Mouse (Mus musculus) kidney, adult 2 months (tissue): Measurements from ENCODE around the gene Trem3.

Experiments used
- CTCF ChIP-seq: fragments of 200-500 bp; conservative IDR thresholded peaks from 2 replicates; pipeline ENCODE4 v1.5.1; 2011; ENCODE audit warnings: low read depth, mild to moderate bottlenecking, control low read depth, low read length, moderate library complexity, mixed read lengths; ENCODE audit not compliant: insufficient read depth, insufficient read length
- POLR2A ChIP-seq: fragments of 200-500 bp; IDR thresholded peaks from one replicate; pipeline ENCODE4 v1.6.1; 2011; ENCODE audit warnings: low read depth, low read length, control low read depth

- TF ChIP-seq POLR2A: no peak
- no peak for TF ChIP-seq CTCF
Observed at GRCm38 (mm10) chr17:48281739-48282085, 34.1 kb downstream of the Trem3 start.
